Mouse (Mus musculus): ENCODE results near the gene Etnk2. TPM values are rescaled to one million over a fixed set of nuclear protein-coding genes. Genes with fewer than 3 reads are reported as not detected.

Etnk2 gene
- 15.5 and 20.3 TPM in 2 replicates for polyA plus RNA-seq (2015; fragmentation: Nextera tagmentation; extraction: Ambion mirVana)

- H3K4me3 ChIP-seq (ENCODE audit: low read depth, low read length): peak within 1 kb of the TSS; percentile 59
- peak within 1 kb of the TSS; percentile 61 for H3K9ac ChIP-seq (ENCODE audit: low read depth, low read length)
- H3K4me2 ChIP-seq (ENCODE audit: low read depth, low read length): peak within 1 kb of the TSS; percentile 61
- no peaks in the 10 kb centered on the region for H3K36me3 ChIP-seq (ENCODE audit: control insufficient read depth, insufficient read depth)
- no peaks in the 10 kb centered on the region for H3K9me3 ChIP-seq (replicated peaks; ENCODE audit: control insufficient read depth, low read length)
- WGBS (ENCODE audit: insufficient replicate concordance): under 1% methylated on average over 52 of the region's 52 CpGs
- peak within 1 kb of the TSS; percentile 80 for H3K27ac ChIP-seq (ENCODE audit: low read length)
- peaks cover 16% of the 10 kb centered on the region for H3K4me1 ChIP-seq (ENCODE audit: control insufficient read depth, low read depth, low read length)
- peaks cover 21% of the 10 kb centered on the region for H3K27me3 ChIP-seq (ENCODE audit: control insufficient read depth, insufficient read depth, low read depth, low read length)
- ATAC-seq (ENCODE audit: low read depth): peak; percentile 80
Observed at GRCm38 (mm10) chr1:133363276-133364021, at the start of gene Etnk2. Gene Etnk2, plus strand, starts transcription at chr1:133363572.

GRCm38 (mm10) chr1:133314364-133314763 is 49.0 kb upstream of the Etnk2 start:
- no peak overlapping the region for H3K4me3 ChIP-seq (ENCODE audit: low read depth, low read length)
- H3K27me3 ChIP-seq (ENCODE audit: control insufficient read depth, insufficient read depth, low read depth, low read length): no peaks in the 10 kb centered on the region
- H3K4me1 ChIP-seq (ENCODE audit: control insufficient read depth, low read depth, low read length): peaks cover 2% of the 10 kb centered on the region; the same call in 1 of the 2 replicates
- no peak overlapping the region for H3K4me2 ChIP-seq (ENCODE audit: low read depth, low read length)
- no peaks in the 10 kb centered on the region for H3K36me3 ChIP-seq (ENCODE audit: control insufficient read depth, insufficient read depth)
- H3K27ac ChIP-seq (ENCODE audit: low read length): no peak overlapping the region
- H3K9me3 ChIP-seq (replicated peaks; ENCODE audit: control insufficient read depth, low read length): no peaks in the 10 kb centered on the region
- no peak overlapping the region for H3K9ac ChIP-seq (ENCODE audit: low read depth, low read length)
- WGBS (ENCODE audit: insufficient replicate concordance): 27% methylated on average over 8 of the region's 8 CpGs
- no peak for ATAC-seq (ENCODE audit: low read depth)

GRCm38 (mm10) chr1:133315775-133316174 is 47.6 kb upstream of the Etnk2 start:
- Histone ChIP-seq H3K9me3 (replicated peaks; ENCODE audit: control insufficient read depth, low read length) (no peaks in the 10 kb centered on the region), H3K4me3 (ENCODE audit: low read depth, low read length) (no peak overlapping the region), H3K36me3 (ENCODE audit: control insufficient read depth, insufficient read depth) (no peaks in the 10 kb centered on the region), H3K4me1 (ENCODE audit: control insufficient read depth, low read depth, low read length) (peaks cover 2% of the 10 kb centered on the region; the same call in 1 of the 2 replicates), H3K27ac (ENCODE audit: low read length) (no peak overlapping the region), H3K27me3 (ENCODE audit: control insufficient read depth, insufficient read depth, low read depth, low read length) (no peaks in the 10 kb centered on the region), H3K4me2 (ENCODE audit: low read depth, low read length) (no peak overlapping the region), H3K9ac (ENCODE audit: low read depth, low read length) (no peak overlapping the region)
- no peak for ATAC-seq (ENCODE audit: low read depth)
- 46% methylated on average over 6 of the region's 6 CpGs for WGBS (ENCODE audit: insufficient replicate concordance)

- 59% methylated on average over 4 of the region's 4 CpGs for WGBS (ENCODE audit: insufficient replicate concordance)
Observed at GRCm38 (mm10) chr1:133316577-133316976, 46.8 kb upstream of the Etnk2 start.

GRCm38 (mm10) chr1:133317149-133317548 is 46.2 kb upstream of the Etnk2 start:
- 55% methylated on average over 1 of the region's 1 CpGs for WGBS (ENCODE audit: insufficient replicate concordance)
- ATAC-seq (ENCODE audit: low read depth): no peak

More at GRCm38 (mm10) chr1:133316577-133316976, 46.8 kb upstream of the Etnk2 start:
- Histone ChIP-seq H3K27me3 (ENCODE audit: control insufficient read depth, insufficient read depth, low read depth, low read length) (no peaks in the 10 kb centered on the region), H3K36me3 (ENCODE audit: control insufficient read depth, insufficient read depth) (no peaks in the 10 kb centered on the region), H3K9me3 (replicated peaks; ENCODE audit: control insufficient read depth, low read length) (no peaks in the 10 kb centered on the region), H3K4me3 (ENCODE audit: low read depth, low read length) (no peak overlapping the region), H3K4me1 (ENCODE audit: control insufficient read depth, low read depth, low read length) (peaks cover 2% of the 10 kb centered on the region; the same call in 1 of the 2 replicates), H3K27ac (ENCODE audit: low read length) (no peak overlapping the region), H3K4me2 (ENCODE audit: low read depth, low read length) (no peak overlapping the region), H3K9ac (ENCODE audit: low read depth, low read length) (no peak overlapping the region)
- ATAC-seq (ENCODE audit: low read depth): no peak

GRCm38 (mm10) chr1:133321267-133321925 is 42.0 kb upstream of the Etnk2 start, which contains the start of gene Kiss1:
Gene Kiss1, plus strand, starts transcription at chr1:133321875.
- H3K4me1 ChIP-seq (ENCODE audit: control insufficient read depth, low read depth, low read length): no peaks in the 10 kb centered on the region
- no peaks in the 10 kb centered on the region for H3K9me3 ChIP-seq (replicated peaks; ENCODE audit: control insufficient read depth, low read length)
- WGBS (ENCODE audit: insufficient replicate concordance): 70% methylated on average over 13 of the region's 13 CpGs
- no peak for ATAC-seq (ENCODE audit: low read depth)
- H3K4me3 ChIP-seq (ENCODE audit: low read depth, low read length): no peak within 1 kb of the TSS
- H3K9ac ChIP-seq (ENCODE audit: low read depth, low read length): no peak within 1 kb of the TSS
- H3K4me2 ChIP-seq (ENCODE audit: low read depth, low read length): no peak within 1 kb of the TSS
- no peak within 1 kb of the TSS for H3K27ac ChIP-seq (ENCODE audit: low read length)
- no peaks in the 10 kb centered on the region for H3K27me3 ChIP-seq (ENCODE audit: control insufficient read depth, insufficient read depth, low read depth, low read length)
- H3K36me3 ChIP-seq (ENCODE audit: control insufficient read depth, insufficient read depth): no peaks in the 10 kb centered on the region

More at GRCm38 (mm10) chr1:133317149-133317548, 46.2 kb upstream of the Etnk2 start:
- Histone ChIP-seq H3K4me2 (ENCODE audit: low read depth, low read length) (no peak overlapping the region), H3K27ac (ENCODE audit: low read length) (no peak overlapping the region), H3K9ac (ENCODE audit: low read depth, low read length) (no peak overlapping the region), H3K4me3 (ENCODE audit: low read depth, low read length) (no peak overlapping the region), H3K9me3 (replicated peaks; ENCODE audit: control insufficient read depth, low read length) (no peaks in the 10 kb centered on the region), H3K27me3 (ENCODE audit: control insufficient read depth, insufficient read depth, low read depth, low read length) (no peaks in the 10 kb centered on the region), H3K36me3 (ENCODE audit: control insufficient read depth, insufficient read depth) (no peaks in the 10 kb centered on the region), H3K4me1 (ENCODE audit: control insufficient read depth, low read depth, low read length) (no peaks in the 10 kb centered on the region)

GRCm38 (mm10) chr1:133323333-133323732 is 40.0 kb upstream of the Etnk2 start:
- H3K4me3 ChIP-seq (ENCODE audit: low read depth, low read length): no peak overlapping the region
- H3K4me2 ChIP-seq (ENCODE audit: low read depth, low read length): no peak overlapping the region
- H3K36me3 ChIP-seq (ENCODE audit: control insufficient read depth, insufficient read depth): no peaks in the 10 kb centered on the region
- peaks cover 4% of the 10 kb centered on the region for H3K27me3 ChIP-seq (ENCODE audit: control insufficient read depth, insufficient read depth, low read depth, low read length)
- no peaks in the 10 kb centered on the region for H3K9me3 ChIP-seq (replicated peaks; ENCODE audit: control insufficient read depth, low read length)
- H3K9ac ChIP-seq (ENCODE audit: low read depth, low read length): no peak overlapping the region
- no peaks in the 10 kb centered on the region for H3K4me1 ChIP-seq (ENCODE audit: control insufficient read depth, low read depth, low read length)
- 0 out of 2 replicates have a peak, but pooled peaks have one; percentile 9 for ATAC-seq (ENCODE audit: low read depth)
- 34% methylated on average over 5 of the region's 5 CpGs for WGBS (ENCODE audit: insufficient replicate concordance)
- no peak overlapping the region for H3K27ac ChIP-seq (ENCODE audit: low read length)

GRCm38 (mm10) chr1:133325951-133326350 is 37.4 kb upstream of the Etnk2 start:
- Histone ChIP-seq H3K27me3 (ENCODE audit: control insufficient read depth, insufficient read depth, low read depth, low read length) (peaks cover 23% of the 10 kb centered on the region), H3K27ac (ENCODE audit: low read length) (no peak overlapping the region), H3K4me3 (ENCODE audit: low read depth, low read length) (no peak overlapping the region), H3K4me1 (ENCODE audit: control insufficient read depth, low read depth, low read length) (no peaks in the 10 kb centered on the region), H3K9me3 (replicated peaks; ENCODE audit: control insufficient read depth, low read length) (no peaks in the 10 kb centered on the region), H3K36me3 (ENCODE audit: control insufficient read depth, insufficient read depth) (no peaks in the 10 kb centered on the region), H3K9ac (ENCODE audit: low read depth, low read length) (no peak overlapping the region), H3K4me2 (ENCODE audit: low read depth, low read length) (no peak overlapping the region)
- no peak for ATAC-seq (ENCODE audit: low read depth)
- WGBS (ENCODE audit: insufficient replicate concordance): 70% methylated on average over 8 of the region's 8 CpGs

GRCm38 (mm10) chr1:133327094-133327493 is 36.3 kb upstream of the Etnk2 start:
- no peaks in the 10 kb centered on the region for H3K9me3 ChIP-seq (replicated peaks; ENCODE audit: control insufficient read depth, low read length)
- no peak overlapping the region for H3K27ac ChIP-seq (ENCODE audit: low read length)
- no peak overlapping the region for H3K9ac ChIP-seq (ENCODE audit: low read depth, low read length)
- H3K4me3 ChIP-seq (ENCODE audit: low read depth, low read length): no peak overlapping the region
- H3K4me1 ChIP-seq (ENCODE audit: control insufficient read depth, low read depth, low read length): no peaks in the 10 kb centered on the region
- peaks cover 23% of the 10 kb centered on the region for H3K27me3 ChIP-seq (ENCODE audit: control insufficient read depth, insufficient read depth, low read depth, low read length)
- no peak overlapping the region for H3K4me2 ChIP-seq (ENCODE audit: low read depth, low read length)
- H3K36me3 ChIP-seq (ENCODE audit: control insufficient read depth, insufficient read depth): no peaks in the 10 kb centered on the region
- ATAC-seq (ENCODE audit: low read depth): no peak
- WGBS (ENCODE audit: insufficient replicate concordance): 50% methylated on average over 5 of the region's 5 CpGs
